Mouse (Mus musculus) CH12.LX (cell line): ENCODE data around the gene Trap1. TPM values are rescaled to one million over a fixed set of nuclear protein-coding genes. Genes with fewer than 3 reads are reported as not detected.

ENCODE experiments used
- DNase-seq: peaks from one replicate; pipeline ENCODE4 v3.0.0-alpha.2; 2013; ENCODE audit errors: extremely low read depth
- H3K27ac ChIP-seq: 2 replicates; pipeline ENCODE4 v1.5.1; 2012; ENCODE audit warnings: low read depth, mild to moderate bottlenecking, control low read depth, moderate library complexity; ENCODE audit not compliant: insufficient read depth
- H3K27me3 ChIP-seq: replicated peaks from 2 replicates; pipeline ENCODE3; 2012; ENCODE audit warnings: inconsistent platforms
- H3K36me3 ChIP-seq, 2 experiments: replicated peaks in 1 of 2; 2 replicates each; pipeline versions ENCODE3 to v1.6.1; 2012; ENCODE audit warnings: inconsistent platforms in 1 of 2, low read length in 1 of 2, mild to moderate bottlenecking in 1 of 2, mixed read lengths in 1 of 2, moderate library complexity in 1 of 2; ENCODE audit not compliant: control insufficient read depth in 1 of 2, insufficient read depth in 1 of 2
- H3K4me1 ChIP-seq, 2 experiments: 2 replicates each; pipeline ENCODE4 v1.6.1; 2012; ENCODE audit warnings: inconsistent platforms in 1 of 2, moderate library complexity in 1 of 2; ENCODE audit not compliant: insufficient read depth in 2 of 2, control insufficient read depth in 1 of 2
- H3K4me2 ChIP-seq: 2 replicates; pipeline ENCODE4 v1.6.1; 2012; ENCODE audit warnings: low read depth, mild to moderate bottlenecking, control low read depth; ENCODE audit not compliant: poor library complexity, insufficient read depth, severe bottlenecking
- H3K4me3 ChIP-seq, 3 experiments: fragments of 150-350 bp in 1 of 3; sonication (generic) in 1 of 3; replicated peaks in 1 of 3; 2 replicates each; pipeline versions ENCODE3 to v1.5.1; 2011 to 2012; ENCODE audit warnings: low read depth in 2 of 3, low read length in 2 of 3, mild to moderate bottlenecking in 2 of 3, moderate library complexity in 2 of 3, control low read depth in 1 of 3, improper control_type of control experiment in 1 of 3, inconsistent platforms in 1 of 3, mixed read lengths in 1 of 3; ENCODE audit not compliant: poor library complexity in 1 of 3
- H3K79me2 ChIP-seq: replicated peaks from 2 replicates; pipeline ENCODE4 v1.6.1; 2012; ENCODE audit warnings: mild to moderate bottlenecking, moderate library complexity; ENCODE audit not compliant: control insufficient read depth, poor library complexity, insufficient read depth, severe bottlenecking; ENCODE audit errors: extremely low read depth
- H3K9ac ChIP-seq: 2 replicates; pipeline ENCODE4 v1.6.1; 2012; ENCODE audit warnings: low read depth, mild to moderate bottlenecking, control low read depth, moderate library complexity; ENCODE audit not compliant: insufficient read depth
- H3K9me3 ChIP-seq: replicated peaks from 2 replicates; pipeline ENCODE3; 2012; ENCODE audit warnings: low read length, inconsistent platforms, mixed read lengths
- CTCF ChIP-seq, 2 experiments: IDR thresholded peaks in 1 of 2; conservative IDR thresholded peaks in 1 of 2; 2 replicates each; pipeline ENCODE4 v1.5.1; 2011 to 2012; ENCODE audit warnings: low read depth in 2 of 2, low read length in 2 of 2, improper control_type of control experiment in 1 of 2, inconsistent platforms in 1 of 2, mild to moderate bottlenecking in 1 of 2, moderate library complexity in 1 of 2
- GABPA ChIP-seq: IDR thresholded peaks from 2 replicates; pipeline ENCODE4 v1.6.1; 2012; ENCODE audit warnings: low read depth, low read length, improper control_type of control experiment, inconsistent platforms; ENCODE audit not compliant: insufficient replicate concordance
- IRF4 ChIP-seq: IDR thresholded peaks from 2 replicates; pipeline ENCODE4 v1.6.1; 2014; ENCODE audit warnings: low read depth, mild to moderate bottlenecking, inconsistent platforms, low read length, improper control_type of control experiment
- KAT2A ChIP-seq: IDR thresholded peaks from 2 replicates; pipeline ENCODE4 v1.6.1; 2012; ENCODE audit warnings: low read length, improper control_type of control experiment, inconsistent platforms; ENCODE audit not compliant: insufficient replicate concordance
- MAFK ChIP-seq: IDR thresholded peaks from 2 replicates; pipeline ENCODE4 v1.6.1; 2011; ENCODE audit warnings: low read length, improper control_type of control experiment; ENCODE audit not compliant: insufficient replicate concordance
- MAZ ChIP-seq: IDR thresholded peaks from 2 replicates; pipeline ENCODE4 v1.6.1; 2012; ENCODE audit warnings: low read depth, mild to moderate bottlenecking, inconsistent platforms, low read length, improper control_type of control experiment, moderate library complexity
- MEF2A ChIP-seq: IDR thresholded peaks from 2 replicates; pipeline ENCODE4 v1.6.1; 2014; ENCODE audit warnings: low read depth, mild to moderate bottlenecking, inconsistent platforms, low read length, improper control_type of control experiment, borderline replicate concordance
- PAX5 ChIP-seq: IDR thresholded peaks from 2 replicates; pipeline ENCODE4 v1.6.1; 2012; ENCODE audit warnings: low read length, inconsistent platforms, mixed read lengths
- POLR2A ChIP-seq: IDR thresholded peaks from 2 replicates; pipeline ENCODE4 v1.6.1; 2011; ENCODE audit warnings: low read depth, mild to moderate bottlenecking, improper control_type of control experiment, low read length
- SIN3A ChIP-seq: IDR thresholded peaks from 2 replicates; pipeline ENCODE4 v1.6.1; 2012; ENCODE audit warnings: low read length, improper control_type of control experiment, inconsistent platforms
- SMC3 ChIP-seq: IDR thresholded peaks from 2 replicates; pipeline ENCODE4 v1.6.1; 2011; ENCODE audit warnings: low read depth, low read length, improper control_type of control experiment
- UBTF ChIP-seq: IDR thresholded peaks from 2 replicates; pipeline ENCODE4 v1.6.1; 2012; ENCODE audit warnings: low read depth, mild to moderate bottlenecking, inconsistent platforms, low read length, improper control_type of control experiment, moderate library complexity
- ZKSCAN1 ChIP-seq: IDR thresholded peaks from 2 replicates; pipeline ENCODE4 v1.6.1; 2012; ENCODE audit warnings: low read depth, inconsistent platforms, low read length, improper control_type of control experiment, borderline replicate concordance
- ZMIZ1 ChIP-seq: IDR thresholded peaks from 2 replicates; pipeline ENCODE4 v1.6.1; 2012; ENCODE audit warnings: low read depth, mild to moderate bottlenecking, inconsistent platforms, low read length, improper control_type of control experiment
- dilution Hi-C: fragments of 300-500 bp; cut with MboI; formaldehyde crosslinking; loops from 2 replicates; pipeline ENCODE4 v1.14.3; 2020; ENCODE audit warnings: low sequenced_read_pairs; ENCODE audit not compliant: extremely low pct_unique_long_range_greater_than_20kb, extremely low pct_ligation_motif_present
- in situ Hi-C: fragments of 300-500 bp; cut with MboI; formaldehyde crosslinking; loops from 3 replicates; pipeline ENCODE4 v1.14.3; 2019; ENCODE audit warnings: low sequenced_read_pairs, low pct_ligation_motif_present, low pct_unique_long_range_greater_than_20kb, mixed read lengths
- polyA plus RNA-seq: library from polyadenylated mRNA; unstranded; fragments of >175 nt; gene quantifications from 2 replicates; pipeline ENCODE4 v1.2.1, GENCODE M21; 2012; ENCODE audit warnings: low read depth; ENCODE audit not compliant: insufficient read length
- total RNA-seq, 2 experiments: library from RNA; depleted of rRNA; stranded (reverse); fragments of 300-350 nt in 1 of 2; fragments of >200 nt in 1 of 2; gene quantifications; 2 replicates each; pipeline ENCODE4 v1.2.3; 2012 to 2014

The Trap1 gene
- total and polyA plus RNA-seq, 3 experiments, result 143 to 284 (median 167) TPM

DNA sequence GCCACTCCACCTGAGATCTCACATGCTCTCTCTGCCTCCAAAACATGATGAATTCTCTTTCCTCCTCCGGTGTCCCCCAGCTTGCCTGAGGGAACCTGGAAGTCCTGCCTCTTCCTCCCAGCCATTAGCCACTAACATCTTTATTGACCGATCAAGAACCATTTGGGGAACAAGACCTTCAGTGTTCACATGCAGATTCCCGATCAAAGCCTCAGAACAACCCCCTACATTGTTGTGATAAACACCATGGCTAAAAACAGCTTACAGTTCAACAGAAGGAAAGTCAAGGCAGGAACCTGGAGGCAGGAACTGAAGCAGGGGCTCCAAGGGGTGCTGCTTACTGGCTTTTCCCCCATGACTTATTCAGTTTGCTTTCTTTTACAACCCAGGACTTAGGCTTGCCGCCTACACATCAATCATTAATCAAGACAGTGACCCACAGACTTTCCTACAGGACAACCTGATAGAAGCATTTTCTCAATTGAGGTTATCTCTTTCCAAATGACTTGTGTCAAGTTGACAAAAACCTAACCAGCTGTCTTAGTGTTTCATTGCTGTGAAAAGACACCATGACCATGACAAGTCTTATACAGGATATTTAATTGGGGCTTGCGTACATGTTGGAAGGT lies 63.5 kb downstream of the Trap1 start:
- no peak overlapping the region for H3K27ac ChIP-seq
- dilution Hi-C loops, result no loop called here
- H3K9ac ChIP-seq, result no peak overlapping the region
- no peaks in the 10 kb centered on the region for H3K79me2 ChIP-seq
- no peak for DNase-seq
- H3K36me3 ChIP-seq, result no peaks in the 10 kb centered on the region
- no peak overlapping the region for H3K4me2 ChIP-seq
- H3K27me3 ChIP-seq, result no peaks in the 10 kb centered on the region
- in situ Hi-C loops, result no loop called here
- H3K9me3 ChIP-seq, result peaks cover 8% of the 10 kb centered on the region
- H3K4me3 ChIP-seq, result no peak overlapping the region
- TF ChIP-seq SMC3 (no peak), MAZ (no peak), SIN3A (no peak), CTCF (conservative IDR thresholded peaks at IDR 0.05 in 1 of 2, IDR thresholded peaks at IDR 0.05 in 1 of 2; ENCODE audit: low read depth in 2 of 2, low read length in 2 of 2) (no peak), POLR2A (no peak), MEF2A (no peak), ZMIZ1 (no peak), IRF4 (no peak), UBTF (no peak), MAFK (no peak), KAT2A (no peak), GABPA (no peak)
- TF ChIP-seq, all 38 proteins: peak for 0
- H3K4me1 ChIP-seq, result no peaks in the 10 kb centered on the region

DNA sequence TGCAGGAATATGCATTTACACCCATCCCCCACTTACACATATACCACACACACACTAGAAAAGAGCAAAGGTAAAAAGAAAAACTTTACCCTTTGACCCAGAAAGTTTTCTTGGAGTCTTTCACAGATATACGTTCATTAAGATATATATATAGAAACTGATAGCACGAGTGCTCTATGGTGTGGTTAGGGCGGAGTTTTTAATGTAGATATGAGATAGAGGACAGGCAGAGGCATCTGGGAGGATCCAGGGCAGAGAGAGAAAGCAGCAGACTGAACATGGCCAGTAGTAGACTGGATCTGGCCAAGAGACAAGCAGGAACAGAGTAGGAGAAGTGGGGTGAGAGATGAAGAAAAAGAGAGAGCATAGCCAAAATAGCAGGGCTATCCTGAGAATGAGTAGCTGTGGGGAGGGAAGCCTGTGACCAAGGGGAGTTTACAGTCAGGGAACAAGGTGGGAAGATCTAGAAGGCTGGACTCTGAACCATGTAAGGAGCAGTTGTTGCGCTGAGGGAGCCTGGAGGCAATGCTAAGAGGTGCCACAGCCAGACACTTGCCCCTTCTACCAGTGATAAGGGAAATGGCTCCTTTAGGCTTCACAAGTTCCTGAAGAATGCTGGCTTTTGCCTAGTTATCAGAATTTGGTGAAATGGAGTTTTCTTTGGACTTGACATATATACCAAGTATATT lies 64.6 kb downstream of the Trap1 start:
- in situ Hi-C loops, result no loop called here
- Histone ChIP-seq H3K27me3 (no peaks in the 10 kb centered on the region), H3K27ac (no peak overlapping the region), H3K4me1 (no peaks in the 10 kb centered on the region), H3K4me3 (no peak overlapping the region)
- TF ChIP-seq SMC3 (no peak), ZKSCAN1 (no peak), PAX5 (no peak), SIN3A (no peak)
- TF ChIP-seq, all 38 proteins: peak for 0
- H3K4me2 ChIP-seq, result no peak overlapping the region
- DNase-seq, result no peak
- H3K9ac ChIP-seq, result no peak overlapping the region
- peaks cover 8% of the 10 kb centered on the region for H3K9me3 ChIP-seq
- H3K79me2 ChIP-seq, result no peaks in the 10 kb centered on the region
- no peaks in the 10 kb centered on the region for H3K36me3 ChIP-seq
- dilution Hi-C loops, result no loop called here
